Mouse (Mus musculus) heart, embryonic 12.5 days (tissue): ENCODE measurements around the gene Psg19. TPM values are rescaled to one million over a fixed set of nuclear protein-coding genes. Genes with fewer than 3 reads are reported as not detected.
"Not testable (repeated sequence)": the region's sequence is repeated elsewhere in the genome, so short reads cannot be mapped to it uniquely, and the experiment has no call there.

ENCODE experiments used
- ATAC-seq: fragments of 200-750 bp; cut with Nextera tagmentation; 2 replicates; pipeline ENCODE4 v1.8.0; 2017; ENCODE audit warnings: moderate TSS enrichment, moderate library complexity; ENCODE audit not compliant: insufficient number of reproducible peaks, low FRiP score
- H3K27ac ChIP-seq: fragments of 300-500 bp; sonication (generic); 2 replicates; pipeline ENCODE4 v1.5.1; 2016; ENCODE audit warnings: mild to moderate bottlenecking, moderate library complexity; ENCODE audit not compliant: poor library complexity, severe bottlenecking
- H3K27me3 ChIP-seq: fragments of 300-500 bp; sonication (generic); replicated peaks from 2 replicates; pipeline ENCODE4 v1.6.1; 2016; ENCODE audit warnings: mild to moderate bottlenecking, moderate library complexity
- H3K36me3 ChIP-seq: fragments of 300-500 bp; sonication (generic); 2 replicates; pipeline ENCODE4 v1.6.1; 2016; ENCODE audit warnings: mild to moderate bottlenecking, moderate library complexity
- H3K4me1 ChIP-seq: fragments of 300-500 bp; sonication (generic); replicated peaks from 2 replicates; pipeline ENCODE4 v1.6.1; 2016; ENCODE audit warnings: mild to moderate bottlenecking
- H3K4me2 ChIP-seq: fragments of 300-500 bp; sonication (generic); 2 replicates; pipeline ENCODE4 v1.6.1; 2016; ENCODE audit warnings: mild to moderate bottlenecking, moderate library complexity
- H3K4me3 ChIP-seq: fragments of 300-500 bp; sonication (generic); 2 replicates; pipeline ENCODE4 v1.5.1; 2016; ENCODE audit warnings: mild to moderate bottlenecking
- H3K9ac ChIP-seq: fragments of 300-500 bp; sonication (generic); 2 replicates; pipeline ENCODE4 v1.6.1; 2016; ENCODE audit warnings: mild to moderate bottlenecking, moderate library complexity
- H3K9me3 ChIP-seq: fragments of 300-500 bp; sonication (generic); replicated peaks from 2 replicates; pipeline ENCODE4 v1.6.1; 2016; ENCODE audit warnings: mild to moderate bottlenecking, moderate library complexity
- WGBS: fragments of 180-500 bp; shearing (Covaris S2); methylation state at CpG from one replicate; pipeline ENCODE4 v1.1.7; 2016; 5-methylcytosine and 5-hydroxymethylcytosine counted together
- polyA plus RNA-seq: library from polyadenylated mRNA; unstranded; fragments of >200 nt; fragmentation: Nextera tagmentation; extraction: Ambion mirVana; gene quantifications from 2 replicates; pipeline ENCODE4 v1.2.1, GENCODE M21; 2016

Gene Psg19
- polyA plus RNA-seq, 1 experiment from 2014 or later, result not detected

- no peak for ATAC-seq
- H3K4me3 ChIP-seq, result no peak overlapping the region
- no peaks in the 10 kb centered on the region for H3K27me3 ChIP-seq
- H3K36me3 ChIP-seq, result no peaks in the 10 kb centered on the region
- no peaks in the 10 kb centered on the region for H3K9me3 ChIP-seq
- H3K9ac ChIP-seq, result no peak overlapping the region
- H3K27ac ChIP-seq, result no peak overlapping the region
- H3K4me1 ChIP-seq, result no peaks in the 10 kb centered on the region
- H3K4me2 ChIP-seq, result no peak overlapping the region
These were observed 5.2 kb upstream of the Psg19 start for GRCm38 (mm10) chr7:18803526-18803925.

GRCm38 (mm10) chr7:18799129-18799528 lies 809 bp upstream of the Psg19 start:
- WGBS, result 31% methylated on average over 3 of the region's 3 CpGs
- no peaks in the 10 kb centered on the region for H3K27me3 ChIP-seq
- ATAC-seq, result no peak

GRCm38 (mm10) chr7:18790671-18791070 lies 7.6 kb downstream of the Psg19 start:
- not testable (repeated sequence) for ATAC-seq, H3K4me3 ChIP-seq, H3K36me3 ChIP-seq, H3K9me3 ChIP-seq, H3K4me2 ChIP-seq, H3K9ac ChIP-seq, H3K4me1 ChIP-seq, H3K27ac ChIP-seq, H3K27me3 ChIP-seq

More at GRCm38 (mm10) chr7:18799129-18799528, 809 bp upstream of the Psg19 start:
- no peaks in the 10 kb centered on the region for H3K4me1 ChIP-seq
- H3K4me2 ChIP-seq, result no peak overlapping the region
- no peak overlapping the region for H3K4me3 ChIP-seq
- H3K36me3 ChIP-seq, result no peaks in the 10 kb centered on the region
- H3K9me3 ChIP-seq, result no peaks in the 10 kb centered on the region
- no peak overlapping the region for H3K9ac ChIP-seq
- no peak overlapping the region for H3K27ac ChIP-seq

- ATAC-seq, result not testable (repeated sequence)
- WGBS, result 42% methylated on average over 2 of the region's 2 CpGs
These were observed 17.0 kb downstream of the Psg19 start for GRCm38 (mm10) chr7:18781301-18781700.

GRCm38 (mm10) chr7:18779337-18779781 lies 19.0 kb downstream of the Psg19 start:
- Histone ChIP-seq H3K4me2 (no peak overlapping the region), H3K27ac (no peak overlapping the region), H3K4me1 (no peaks in the 10 kb centered on the region), H3K36me3 (no peaks in the 10 kb centered on the region), H3K9ac (no peak overlapping the region), H3K9me3 (0 out of 2 replicates have a peak, but pooled peaks cover 2% of the 10 kb centered on the region), H3K4me3 (no peak overlapping the region), H3K27me3 (no peaks in the 10 kb centered on the region)
- ATAC-seq, result no peak

More at GRCm38 (mm10) chr7:18781301-18781700, 17.0 kb downstream of the Psg19 start:
- not testable (repeated sequence) for H3K36me3 ChIP-seq, H3K4me3 ChIP-seq, H3K9me3 ChIP-seq, H3K4me1 ChIP-seq, H3K27me3 ChIP-seq, H3K27ac ChIP-seq, H3K4me2 ChIP-seq, H3K9ac ChIP-seq

- H3K36me3 ChIP-seq, H3K9me3 ChIP-seq, H3K4me1 ChIP-seq, H3K9ac ChIP-seq, ATAC-seq, H3K27me3 ChIP-seq, H3K4me3 ChIP-seq, H3K27ac ChIP-seq, H3K4me2 ChIP-seq: not testable (repeated sequence)
- WGBS, result 25% methylated on average over 1 of the region's 2 CpGs
These were observed 35.4 kb downstream of the Psg19 start for GRCm38 (mm10) chr7:18762885-18763284.

- not testable (repeated sequence) for H3K27ac ChIP-seq, H3K4me2 ChIP-seq, H3K9me3 ChIP-seq, H3K27me3 ChIP-seq, H3K36me3 ChIP-seq, H3K4me3 ChIP-seq, H3K9ac ChIP-seq, H3K4me1 ChIP-seq, ATAC-seq
- WGBS, result 76% methylated on average over 7 of the region's 7 CpGs
These were observed 38.2 kb downstream of the Psg19 start for GRCm38 (mm10) chr7:18760152-18760551.

- peak; percentile 68; the same call in 1 of the 2 replicates for ATAC-seq
- H3K27me3 ChIP-seq, result peaks cover 16% of the 10 kb centered on the region
- H3K36me3 ChIP-seq, H3K4me3 ChIP-seq, H3K4me2 ChIP-seq, H3K4me1 ChIP-seq, H3K9me3 ChIP-seq, H3K27ac ChIP-seq, H3K9ac ChIP-seq: not testable (repeated sequence)
- WGBS, result 50% methylated on average over 11 of the region's 13 CpGs
These were observed 48.3 kb downstream of the Psg19 start for GRCm38 (mm10) chr7:18749896-18750477.

GRCm38 (mm10) chr7:18748994-18749895 lies 49.1 kb downstream of the Psg19 start:
- 0 out of 2 replicates have a peak, but pooled peaks have one; percentile 18 for ATAC-seq
- Histone ChIP-seq H3K9me3 (no peaks in the 10 kb centered on the region), H3K36me3 (no peaks in the 10 kb centered on the region), H3K27ac (no peak overlapping the region), H3K4me2 (peak overlapping the region; percentile 23; the same call in 1 of the 2 replicates), H3K4me1 (no peaks in the 10 kb centered on the region; the same call in 1 of the 2 replicates), H3K9ac (no peak overlapping the region), H3K27me3 (peaks cover 16% of the 10 kb centered on the region), H3K4me3 (0 out of 2 replicates have a peak overlapping the region, but pooled peaks have one; percentile 2)
- whole genome bisulfite sequencing, result 19% methylated on average over 6 of the region's 6 CpGs

- peaks cover 16% of the 10 kb centered on the region for H3K27me3 ChIP-seq
- ATAC-seq, H3K36me3 ChIP-seq, H3K4me3 ChIP-seq, H3K4me2 ChIP-seq, H3K4me1 ChIP-seq, H3K27ac ChIP-seq, H3K9me3 ChIP-seq, H3K9ac ChIP-seq: not testable (repeated sequence)
- 61% methylated on average over 2 of the region's 2 CpGs for WGBS
These were observed 50.9 kb downstream of the Psg19 start for GRCm38 (mm10) chr7:18747420-18747819.

GRCm38 (mm10) chr7:18746189-18746860 lies 52.0 kb downstream of the Psg19 start:
- peak overlapping the region; percentile 52; the same call in 1 of the 2 replicates for H3K9ac ChIP-seq
- H3K4me3 ChIP-seq, result peak overlapping the region; percentile 41
- H3K27ac ChIP-seq, result no peak overlapping the region
- peak; percentile 64; the same call in 1 of the 2 replicates for ATAC-seq
- 9% methylated on average over 20 of the region's 20 CpGs for WGBS
- peaks cover 16% of the 10 kb centered on the region for H3K27me3 ChIP-seq
- peak overlapping the region; percentile 70 for H3K4me2 ChIP-seq
- H3K36me3 ChIP-seq, result no peaks in the 10 kb centered on the region
- no peaks in the 10 kb centered on the region; the same call in 1 of the 2 replicates for H3K4me1 ChIP-seq
- no peaks in the 10 kb centered on the region for H3K9me3 ChIP-seq
